Comparison of ENCODE assay signal across 9 mouse cellular contexts in the genomic region with DNA sequence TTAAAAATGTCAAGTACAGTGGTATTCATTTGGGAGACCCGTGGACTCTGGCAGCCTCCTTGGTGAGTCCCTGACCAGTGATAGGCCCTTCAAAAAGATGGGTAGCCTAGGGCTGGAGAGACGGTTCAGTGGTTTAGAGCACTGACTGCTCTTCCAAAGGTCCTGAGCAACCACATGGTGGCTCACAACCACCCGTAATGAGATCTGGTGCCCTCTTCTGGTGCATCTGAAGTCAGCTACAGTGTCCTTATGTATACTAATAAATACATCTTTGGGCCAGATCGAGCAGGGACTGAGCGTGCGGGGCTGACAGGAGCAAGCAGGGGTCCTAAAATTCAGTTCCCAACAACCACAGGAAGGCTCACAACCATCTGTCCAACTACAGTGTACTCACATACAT. TPM values are rescaled to one million over a fixed set of nuclear protein-coding genes. Genes with fewer than 3 reads are reported as not detected.
DNase-seq lines count a peak whose midpoint lies in the region; ATAC-seq and TF ChIP-seq lines count a peak whose summit lies in the region.
"Had no signal": no experiment of that assay in that cellular context is flagged by ENCODE, and none has a peak within 500 bp of the region (broad histone marks: within the 10 kb centered on the region; RNA-seq: fewer than 3 reads in every experiment).

No protein-coding gene starts in this region.

- no peak overlapping the region for H3K4me3 ChIP-seq in layer of hippocampus, adult 2 months
- no peak overlapping the region for H3K4me3 ChIP-seq in intestine, embryonic 16.5 days (ENCODE audit: low read length)
- H3K4me3 ChIP-seq in small intestine, adult 2 months (ENCODE audit: low read depth, low read length) = no peak overlapping the region
- H3K4me3 ChIP-seq: embryonic facial prominence, embryonic 12.5 days had no signal

- no peaks in the 10 kb centered on the region for H3K36me3 ChIP-seq in intestine, embryonic 16.5 days (ENCODE audit: control insufficient read depth, insufficient read depth, low read length)
- H3K36me3 ChIP-seq in small intestine, adult 2 months (ENCODE audit: control insufficient read depth, insufficient read depth, low read length) = no peaks in the 10 kb centered on the region
- H3K36me3 ChIP-seq: embryonic facial prominence, embryonic 12.5 days had no signal

- H3K27me3 ChIP-seq in intestine, embryonic 16.5 days (replicated peaks; ENCODE audit: control insufficient read depth, insufficient read depth, low read length) = no peaks in the 10 kb centered on the region
- H3K27me3 ChIP-seq in small intestine, adult 2 months (ENCODE audit: control insufficient read depth, insufficient read depth, low read length) = no peaks in the 10 kb centered on the region
- H3K27me3 ChIP-seq: embryonic facial prominence, embryonic 12.5 days had no signal

- H3K9me3 ChIP-seq in intestine, embryonic 16.5 days (ENCODE audit: control insufficient read depth, low read length) = no peaks in the 10 kb centered on the region
- H3K9me3 ChIP-seq: embryonic facial prominence, embryonic 12.5 days had no signal

- H3K4me1 ChIP-seq in intestine, embryonic 16.5 days (ENCODE audit: control insufficient read depth, insufficient read depth, low read length) = 0 out of 2 replicates have a peak, but pooled peaks cover 4% of the 10 kb centered on the region
- H3K4me1 ChIP-seq in small intestine, adult 2 months (ENCODE audit: control insufficient read depth, insufficient read depth, insufficient read length, low read length) = peaks cover 9% of the 10 kb centered on the region; the same call in 1 of the 2 replicates
- H3K4me1 ChIP-seq: embryonic facial prominence, embryonic 12.5 days had no signal

- no peak overlapping the region for H3K9ac ChIP-seq in intestine, embryonic 16.5 days (ENCODE audit: low read depth, low read length)
- H3K9ac ChIP-seq: embryonic facial prominence, embryonic 12.5 days had no signal

- peak; percentile 45; the same call in 1 of the 2 replicates for ATAC-seq in intestine, embryonic 16.5 days

- peak in 1 of 2 experiments; percentile 35 for DNase-seq in layer of hippocampus, adult 2 months (ENCODE audit: low spot score in 2 of 2)
- no peak for DNase-seq in layer of hippocampus, postnatal 10 days (ENCODE audit: low spot score in 2 of 2)
- peak; percentile 39 for DNase-seq in MEL-GATA-1-ER (ENCODE audit: extremely low read depth, low read depth)
- DNase-seq in layer of hippocampus, adult 11-12 months (ENCODE audit: low spot score) = no peak
- DNase-seq in heart, adult 11 months = no peak

- TF ChIP-seq POLR2A in small intestine, adult 2 months (IDR thresholded peaks at IDR 0.05; ENCODE audit: low read depth, low read length) = no peak

- no peak overlapping the region for H3K27ac ChIP-seq in layer of hippocampus, adult 2 months
- no peak overlapping the region for H3K27ac ChIP-seq in intestine, embryonic 16.5 days (ENCODE audit: low read length)
- H3K27ac ChIP-seq in small intestine, adult 2 months (ENCODE audit: insufficient read depth, low read depth, low read length) = no peak overlapping the region
- H3K27ac ChIP-seq: embryonic facial prominence, embryonic 12.5 days had no signal

- H3K4me2 ChIP-seq in intestine, embryonic 16.5 days (ENCODE audit: low read depth, low read length) = no peak overlapping the region
- H3K4me2 ChIP-seq: embryonic facial prominence, embryonic 12.5 days had no signal

- peak; percentile 79 for TF ChIP-seq CTCF in layer of hippocampus, adult 2 months (conservative IDR thresholded peaks at IDR 0.05)
- peak; percentile 57; the same call in 1 of the 2 replicates for TF ChIP-seq CTCF in small intestine, adult 2 months (IDR thresholded peaks at IDR 0.05; ENCODE audit: extremely low read depth, insufficient read length, insufficient replicate concordance, low read depth, low read length)

- WGBS in intestine, embryonic 16.5 days = 25% methylated on average over 6 of the region's 6 CpGs
- WGBS in small intestine, adult 2 months = 19% methylated on average over 6 of the region's 6 CpGs

RNA-seq across cellular contexts. Expression of a gene that starts 13.0 kb away (rescaled TPM):
- total RNA-seq in layer of hippocampus, adult 2 months (2021) = 1 to 10 TPM in 1 of 2 experiments, under 1 TPM in 1; 0.67 to 2.0 TPM
- 1 to 10 TPM in 1 of 2 experiments, under 1 TPM in 1; 0.67 to 1.2 TPM for total RNA-seq in layer of hippocampus, postnatal 10 days (2021)
- 0.99 and 1.4 TPM in 2 replicates for polyA plus RNA-seq in intestine, embryonic 16.5 days (2015; fragmentation: Nextera tagmentation; extraction: Ambion mirVana)
- 0.80 and 1.3 TPM in 2 replicates for polyA plus RNA-seq in small intestine, adult 2 months (2012; rRNA removed)
- total RNA-seq: monocyte, adult 5-6 weeks had no signal

RNA-seq across cellular contexts. Expression of a gene that starts 13.0 kb away (rescaled TPM):
- total RNA-seq in layer of hippocampus, adult 2 months (2021) = under 1 TPM; 0.20 to 0.26 TPM
- under 1 TPM in 1 of 2 experiments, not detected in 1; 0.21 TPM for total RNA-seq in layer of hippocampus, postnatal 10 days (2021)
- 0.06 and 0.07 TPM in 2 replicates for polyA plus RNA-seq in intestine, embryonic 16.5 days (2015; fragmentation: Nextera tagmentation; extraction: Ambion mirVana)
- 0.04 TPM in 1 of 2 replicates, not detected in the other for polyA plus RNA-seq in small intestine, adult 2 months (2012; rRNA removed)
- total RNA-seq: monocyte, adult 5-6 weeks had no signal

RNA-seq across cellular contexts. Expression of a gene that starts 13.1 kb away (rescaled TPM):
- total RNA-seq in layer of hippocampus, adult 2 months (2021) = 1 to 10 TPM; 4.8 to 5.1 TPM
- 1 to 10 TPM; 3.1 to 3.2 TPM for total RNA-seq in layer of hippocampus, postnatal 10 days (2021)
- polyA plus RNA-seq in intestine, embryonic 16.5 days (2015; fragmentation: Nextera tagmentation; extraction: Ambion mirVana) = 1.3 and 1.4 TPM in 2 replicates
- 2.6 and 3.0 TPM in 2 replicates for polyA plus RNA-seq in small intestine, adult 2 months (2012; rRNA removed)
- total RNA-seq: monocyte, adult 5-6 weeks had no signal

RNA-seq across cellular contexts. Expression of a gene that starts 13.2 kb away (rescaled TPM):
- total RNA-seq in layer of hippocampus, adult 2 months (2021) = 100 to 1,000 TPM; 383 to 419 TPM
- total RNA-seq in layer of hippocampus, postnatal 10 days (2021) = 100 to 1,000 TPM; 522 to 555 TPM
- 1,029 and 1,034 TPM in 2 replicates for polyA plus RNA-seq in intestine, embryonic 16.5 days (2015; fragmentation: Nextera tagmentation; extraction: Ambion mirVana)
- polyA plus RNA-seq in small intestine, adult 2 months (2012; rRNA removed) = 727 and 1,116 TPM in 2 replicates

RNA-seq across cellular contexts. Expression of a gene that starts 20.9 kb away (rescaled TPM):
- not detected for total RNA-seq in layer of hippocampus, adult 2 months (2021)
- not detected for total RNA-seq in layer of hippocampus, postnatal 10 days (2021)
- polyA plus RNA-seq in intestine, embryonic 16.5 days (2015; fragmentation: Nextera tagmentation; extraction: Ambion mirVana) = 17.8 and 52.6 TPM in 2 replicates
- polyA plus RNA-seq in small intestine, adult 2 months (2012; rRNA removed) = 35.6 and 72.2 TPM in 2 replicates
- total RNA-seq: monocyte, adult 5-6 weeks had no signal
